Mouse (Mus musculus) thymus, postnatal 0 days (tissue): Measurements from ENCODE around the gene Pon1. TPM values are rescaled to one million over a fixed set of nuclear protein-coding genes. Genes with fewer than 3 reads are reported as not detected.

Experiments used
- DNase-seq: peaks from one replicate; pipeline ENCODE4 v3.0.0-alpha.2; 2015; ENCODE audit warnings: low spot score
- polyA plus RNA-seq: library from polyadenylated mRNA; unstranded; fragments of >200 nt; fragmentation: Nextera tagmentation; extraction: Ambion mirVana; gene quantifications from 2 replicates; pipeline ENCODE4 v1.2.1, GENCODE M21; 2015

Gene Pon1
- polyA plus RNA-seq, 1 experiment from 2014 or later = not detected

GRCm38 (mm10) chr6:5177967-5178891, 15.5 kb downstream of the Pon1 start:
- no peak for DNase-seq

DNA sequence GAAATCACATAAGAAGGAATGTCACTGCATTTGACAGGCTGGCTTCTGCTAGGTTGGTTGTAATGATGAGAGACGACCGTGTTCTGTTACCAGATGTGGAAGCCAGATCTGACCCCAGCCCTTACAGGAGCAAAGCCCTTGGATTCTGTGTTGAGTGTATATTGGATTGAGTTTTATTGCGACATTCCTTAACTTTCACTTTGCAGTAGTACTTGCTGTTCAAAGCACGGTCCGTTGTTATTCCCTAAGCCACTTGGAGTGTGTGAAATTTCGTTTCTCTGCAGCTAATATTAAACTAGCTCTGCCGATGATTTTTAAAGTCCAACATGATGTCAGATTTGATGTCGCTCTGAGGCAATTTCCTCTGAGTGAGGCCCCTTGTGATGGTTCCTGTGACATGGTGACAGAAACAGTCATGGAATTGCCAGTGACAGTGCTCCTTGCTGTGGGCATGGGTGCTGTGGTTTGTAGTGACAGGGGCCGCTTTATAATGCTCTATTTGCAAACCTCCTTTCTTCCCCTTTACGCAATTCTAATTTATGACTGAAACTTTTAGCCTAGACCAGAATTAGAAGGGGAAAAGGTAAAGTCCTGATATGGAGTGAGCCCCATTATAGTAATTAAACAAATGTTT, 19.4 kb downstream of the Pon1 start:
- no peak for DNase-seq

DNA sequence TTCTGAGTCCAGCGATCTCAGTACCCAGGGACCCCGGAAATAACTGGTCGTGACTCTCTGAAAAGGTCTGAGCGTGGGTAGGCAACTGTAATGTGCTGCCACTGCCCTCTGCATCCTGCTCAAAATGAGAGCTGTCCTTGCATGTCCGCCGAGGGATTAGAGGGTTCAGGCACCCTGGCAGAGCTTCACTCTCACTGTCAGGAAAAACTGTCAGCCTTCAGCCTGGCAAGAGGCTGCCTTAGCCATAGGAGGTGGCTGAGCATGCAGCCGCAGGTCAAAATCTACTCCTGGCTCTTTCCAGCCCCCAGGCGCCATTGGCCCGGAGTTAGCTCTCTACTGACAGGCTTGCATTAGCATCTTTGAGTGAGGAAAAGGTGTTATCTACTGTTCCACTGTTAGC, 21.2 kb downstream of the Pon1 start:
- DNase-seq = no peak

- no peak for DNase-seq
Measured at GRCm38 (mm10) chr6:5171418-5171817, 22.3 kb downstream of the Pon1 start.

GRCm38 (mm10) chr6:5168158-5168557, 25.6 kb downstream of the Pon1 start:
- DNase-seq = no peak

GRCm38 (mm10) chr6:5167051-5167677, 26.6 kb downstream of the Pon1 start:
- no peak for DNase-seq

DNA sequence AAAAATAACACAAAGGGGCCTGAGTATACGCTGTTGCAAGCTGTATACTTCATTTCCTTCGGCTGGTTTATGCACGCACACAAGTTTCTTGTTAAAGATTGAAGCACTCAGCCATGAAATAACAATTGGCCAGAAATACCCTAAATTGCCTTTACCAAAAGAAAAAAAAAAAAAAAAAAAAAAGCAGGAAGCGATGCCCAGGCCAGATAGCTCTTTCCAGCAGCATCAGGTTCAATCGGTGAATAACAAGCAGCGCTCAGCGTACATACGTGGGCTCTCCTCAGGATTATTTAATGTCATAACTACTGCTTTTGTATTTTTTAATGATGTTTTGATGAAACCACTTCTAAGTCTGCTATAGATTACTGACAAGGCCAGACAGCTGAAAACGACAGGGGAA, 28.9 kb downstream of the Pon1 start:
- DNase-seq = no peak

DNA sequence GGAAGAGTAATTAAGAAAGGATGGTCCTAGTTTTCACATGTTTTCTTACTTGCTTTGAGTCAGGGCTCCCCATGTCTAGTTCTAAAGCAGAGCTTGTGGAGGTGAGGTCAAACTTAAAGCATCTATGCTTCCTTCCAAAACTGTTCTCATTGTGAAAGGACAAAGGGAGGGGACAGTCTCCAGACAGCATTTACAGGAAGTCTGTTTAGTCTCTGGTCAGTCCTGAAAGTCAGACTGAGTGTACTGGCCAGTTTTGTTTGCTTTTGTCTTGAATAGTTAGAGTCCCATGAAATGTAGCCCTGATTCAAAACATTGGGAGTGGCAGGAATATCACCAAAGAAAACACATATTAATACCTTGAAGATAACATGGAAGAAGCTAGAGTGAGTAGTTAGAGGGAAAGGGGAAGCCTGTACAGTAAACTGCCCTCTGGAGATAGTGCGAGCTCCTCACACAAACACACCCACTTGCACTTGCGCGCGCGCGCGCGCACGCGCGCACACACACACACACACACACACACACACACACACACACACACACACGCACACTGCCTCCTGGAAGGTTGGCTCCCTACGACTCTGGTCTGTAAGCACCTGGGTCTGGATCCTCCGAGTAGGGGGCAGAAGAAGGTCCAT, 30.1 kb downstream of the Pon1 start:
- no peak for DNase-seq

DNA sequence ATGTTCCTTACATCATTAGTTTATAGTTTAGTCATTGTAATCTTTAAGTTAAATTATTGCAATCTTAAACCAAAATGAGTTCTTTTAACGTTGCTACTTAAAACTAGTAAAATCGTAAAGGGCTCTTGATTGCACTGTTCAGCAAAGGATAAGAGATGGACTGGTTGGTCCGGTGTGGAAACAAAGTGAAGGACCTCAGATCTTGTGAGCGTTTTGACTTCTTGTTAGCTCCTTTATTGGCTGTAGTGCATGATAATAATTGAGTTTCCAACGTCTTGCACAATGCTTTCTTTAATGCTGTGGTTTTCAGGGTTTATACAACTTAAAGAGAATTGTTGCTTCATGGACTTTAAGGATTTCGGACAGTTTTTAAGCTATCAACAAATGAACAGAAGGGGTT, 31.7 kb downstream of the Pon1 start:
- no peak for DNase-seq

DNA sequence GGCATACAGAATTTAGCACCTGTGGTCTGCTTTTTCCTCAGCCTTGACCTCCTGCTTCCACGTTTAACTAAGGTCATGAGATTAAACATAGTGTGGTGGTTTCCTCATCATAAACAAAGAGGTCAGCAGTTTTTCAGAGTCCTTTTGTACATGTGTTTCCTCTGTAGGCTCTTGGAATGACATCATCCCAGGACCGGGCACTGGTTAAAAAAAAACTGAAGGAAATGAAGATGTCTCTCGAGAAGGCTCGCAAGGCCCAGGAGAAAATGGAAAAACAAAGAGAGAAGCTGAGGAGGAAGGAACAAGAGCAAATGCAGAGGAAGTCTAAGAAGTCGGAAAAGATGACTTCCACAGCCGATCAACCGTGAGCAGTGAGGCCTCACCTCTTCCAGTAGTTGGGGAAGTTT, 34.4 kb downstream of the Pon1 start:
- no peak for DNase-seq

DNA sequence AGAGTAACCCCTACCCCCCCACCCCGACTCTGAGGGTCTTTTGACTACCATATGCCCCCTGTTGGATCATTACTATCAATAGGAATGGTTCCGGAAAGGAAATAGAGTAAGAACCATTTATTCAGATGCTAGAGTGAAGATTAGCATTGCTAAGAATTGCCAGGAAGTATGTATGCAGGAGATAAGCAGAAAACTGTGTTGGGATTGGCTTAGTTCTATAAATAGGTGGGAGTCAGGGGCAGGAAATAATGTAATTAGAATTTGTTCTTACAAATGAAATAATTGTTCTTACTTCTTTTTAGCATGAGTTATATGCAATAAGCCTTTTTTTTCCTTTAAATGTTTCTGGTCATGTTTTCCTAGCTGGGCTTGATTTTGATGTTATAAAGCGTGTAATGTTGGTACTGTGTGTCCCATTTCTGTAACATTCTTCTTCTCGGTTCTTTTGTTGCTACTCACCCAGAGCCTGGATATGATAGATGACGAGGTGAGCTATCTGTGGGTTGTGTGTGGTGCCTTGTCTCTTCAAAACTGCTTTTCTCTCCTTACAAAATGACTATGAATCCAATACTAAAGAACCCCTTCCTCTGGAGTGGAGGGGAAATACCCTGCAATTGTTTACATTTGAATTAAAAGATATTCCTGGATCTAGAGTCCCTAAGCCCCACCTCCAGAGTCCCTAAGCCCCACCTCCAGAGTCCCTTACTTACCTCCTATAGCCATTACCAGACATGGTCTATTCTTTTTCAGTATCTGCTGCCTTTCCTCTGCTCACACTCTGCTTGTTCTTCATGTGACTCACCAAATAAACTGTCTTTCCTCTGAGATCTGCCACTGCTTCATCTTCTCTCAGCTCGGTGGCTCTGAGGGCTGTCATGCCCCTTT, 37.0 kb downstream of the Pon1 start:
- no peak for DNase-seq

GRCm38 (mm10) chr6:5155313-5155927, 38.3 kb downstream of the Pon1 start:
- no peak for DNase-seq

- no peak for DNase-seq
Measured at GRCm38 (mm10) chr6:5154786-5155185, 39.0 kb downstream of the Pon1 start.

- DNase-seq = no peak
Measured at GRCm38 (mm10) chr6:5152185-5152584, 41.6 kb downstream of the Pon1 start.

- no peak for DNase-seq
Measured at GRCm38 (mm10) chr6:5151171-5151570, 42.6 kb downstream of the Pon1 start.

DNA sequence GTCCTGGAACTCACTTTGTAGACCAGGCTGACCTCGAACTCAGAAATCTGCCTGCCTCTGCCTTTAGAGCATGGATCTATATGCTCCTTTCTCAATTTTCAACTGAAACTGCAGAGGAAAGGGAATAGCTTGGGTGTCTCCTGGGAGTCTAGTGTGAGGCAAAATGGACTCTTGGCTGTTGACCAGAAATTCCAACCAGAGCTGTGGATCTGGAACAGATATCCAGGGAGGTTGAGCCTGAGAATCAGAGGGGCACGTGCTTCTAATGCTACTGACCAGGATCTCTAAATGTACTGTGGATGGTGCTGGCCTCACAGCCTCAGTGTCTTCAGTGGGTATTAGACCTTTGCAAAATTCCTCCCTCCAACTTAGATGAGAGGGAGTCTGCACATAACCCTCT, 43.8 kb downstream of the Pon1 start:
- DNase-seq = no peak

GRCm38 (mm10) chr6:5147488-5148142, 46.1 kb downstream of the Pon1 start:
- no peak for DNase-seq

GRCm38 (mm10) chr6:5139666-5140065, 54.1 kb downstream of the Pon1 start:
- DNase-seq = no peak

GRCm38 (mm10) chr6:5138875-5139631, 54.7 kb downstream of the Pon1 start:
- no peak for DNase-seq
